Mouse (Mus musculus): ENCODE measurements around the gene Ereg. TPM values are rescaled to one million over a fixed set of nuclear protein-coding genes. Genes with fewer than 3 reads are reported as not detected.

The Ereg gene
- 1.5 and 1.6 TPM in 2 replicates for polyA plus RNA-seq (2012; rRNA removed)

DNA sequence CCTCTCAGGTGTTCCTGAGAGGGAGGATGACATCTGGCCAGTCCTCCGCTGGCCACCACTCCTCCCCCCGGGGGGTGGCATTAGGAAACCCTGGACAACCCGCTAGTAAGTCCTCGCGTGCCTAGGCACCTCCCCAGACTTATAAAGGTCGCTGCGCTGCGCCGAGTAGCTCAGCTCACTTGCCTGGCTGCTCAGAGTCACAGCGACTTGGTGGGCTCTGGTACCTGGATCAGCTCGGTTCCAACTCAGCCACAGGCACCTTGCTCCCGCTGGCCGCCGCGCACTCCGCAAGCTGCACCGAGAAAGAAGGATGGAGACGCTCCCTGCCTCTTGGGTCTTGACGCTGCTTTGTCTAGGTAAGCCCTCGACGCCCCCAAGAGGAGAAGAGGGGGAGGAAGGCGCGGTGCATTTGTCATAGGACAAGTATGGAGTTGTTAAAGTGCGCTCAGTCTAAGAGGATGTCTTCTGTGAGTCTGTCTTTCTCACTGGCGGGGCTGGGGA lies at the start of gene Ereg:
Ereg (plus strand) TSS at position 173 of the 501 bp plus-strand sequence.

DNA sequence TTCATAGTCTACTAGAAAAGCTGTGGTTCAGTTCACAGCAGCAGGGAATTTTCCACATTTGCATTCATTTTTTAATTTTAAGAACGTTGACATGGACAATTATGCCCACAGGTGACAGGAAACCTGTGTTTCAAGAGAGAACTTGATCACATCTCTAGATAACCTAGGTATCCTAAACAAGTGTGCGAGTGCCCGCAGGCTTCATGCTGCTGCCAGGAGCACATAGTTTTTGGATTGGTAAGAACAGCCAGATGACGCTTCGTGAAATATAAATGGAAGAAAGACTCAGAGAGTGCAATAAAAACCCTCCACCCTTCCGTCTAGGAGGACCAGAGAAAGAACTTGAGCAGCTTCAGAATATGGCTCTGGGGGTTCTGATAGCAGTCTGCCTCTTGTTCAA lies 47.3 kb upstream of the Ereg start, which contains the start of gene Epgn:
Epgn (plus strand) TSS at position 301 of the 400 bp plus-strand sequence.

DNA sequence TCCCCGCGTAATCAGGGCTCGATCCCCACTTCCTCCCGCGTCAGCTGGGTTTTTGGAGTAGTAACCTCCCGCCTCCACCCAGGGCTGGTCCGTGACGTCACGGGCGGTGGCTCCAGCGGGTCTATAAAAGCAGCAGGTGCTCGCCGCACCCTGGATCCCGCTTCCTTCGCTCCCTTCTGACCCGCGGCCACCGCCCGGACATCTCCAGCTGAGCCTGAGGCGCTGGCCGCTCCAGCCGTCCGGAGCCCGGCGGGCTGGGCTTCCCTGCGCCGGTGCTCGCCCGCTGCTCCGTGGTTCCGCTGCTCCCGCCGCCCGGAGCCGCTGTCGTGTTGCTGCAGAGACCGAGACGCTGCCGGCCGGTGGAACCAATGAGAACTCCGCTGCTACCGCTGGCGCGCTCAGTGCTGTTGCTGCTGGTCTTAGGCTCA lies 65.0 kb downstream of the Ereg start, which contains the start of gene Areg:
Areg (plus strand) TSS at position 154 of the 428 bp plus-strand sequence.

Other genes with a start within 250 kb of the Ereg start
- 1.2 and 1.4 TPM in 2 replicates for gene Cxcl1, start 183.4 kb upstream of the Ereg start, polyA plus RNA-seq (2012; rRNA removed)
- 0.19 and 1.9 TPM in 2 replicates for gene Cxcl2, start 170.8 kb upstream of the Ereg start, polyA plus RNA-seq (2012; rRNA removed)
- 37.4 and 62.6 TPM in 2 replicates for gene Mthfd2l, start 143.5 kb upstream of the Ereg start, polyA plus RNA-seq (2012; rRNA removed)
- gene Epgn, start 47.2 kb upstream of the Ereg start, polyA plus RNA-seq (2012; rRNA removed), result not detected in 2 replicates
- 30.7 and 46.6 TPM in 2 replicates for gene Areg, start 65.0 kb downstream of the Ereg start, polyA plus RNA-seq (2012; rRNA removed)

All from colon, adult 2 months (tissue).